Mouse (Mus musculus) adrenal gland, adult (tissue): ENCODE data around the gene Taco1.

ENCODE experiments used
- DNase-seq, 2 experiments: peaks; one replicate each; pipeline ENCODE4 v3.0.0; 2022 to 2023; ENCODE audit warnings: low spot score in 1 of 2; ENCODE audit not compliant: inconsistent age in 2 of 2

The Taco1 gene

GRCm38 (mm10) chr11:106065923-106066571 is at the start of gene Taco1:
Gene Taco1 (plus strand): TSS chr11:106066061.
- peak; percentile 94 to 98 for DNase-seq

- no peak for DNase-seq
Measured at GRCm38 (mm10) chr11:106016440-106016839, 49.4 kb upstream of the Taco1 start.

DNA sequence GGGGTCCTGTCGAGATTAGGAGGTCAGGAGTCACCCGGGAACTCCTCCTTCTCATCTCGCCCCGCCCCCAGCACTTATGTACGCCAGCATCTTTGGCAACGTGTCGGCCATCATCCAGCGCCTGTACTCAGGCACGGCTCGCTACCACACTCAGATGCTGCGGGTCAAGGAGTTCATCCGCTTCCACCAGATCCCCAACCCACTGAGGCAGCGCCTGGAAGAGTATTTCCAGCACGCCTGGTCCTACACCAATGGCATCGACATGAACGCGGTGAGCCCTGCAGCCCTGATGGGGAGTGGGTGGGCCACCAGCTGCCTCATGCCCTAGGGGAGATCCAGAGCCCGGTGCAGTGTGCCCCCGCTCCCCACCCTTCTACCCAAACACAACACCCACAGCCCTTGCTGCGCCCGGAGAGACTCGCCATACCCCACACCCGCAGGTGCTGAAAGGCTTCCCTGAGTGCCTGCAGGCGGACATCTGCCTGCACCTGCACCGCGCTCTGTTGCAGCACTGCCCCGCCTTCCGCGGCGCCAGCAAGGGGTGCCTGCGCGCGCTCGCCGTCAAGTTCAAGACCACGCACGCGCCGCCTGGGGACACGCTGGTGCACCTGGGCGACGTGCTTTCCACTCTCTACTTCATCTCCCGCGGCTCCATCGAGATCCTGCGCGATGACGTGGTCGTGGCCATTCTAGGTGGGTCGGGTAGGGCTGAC is 45.7 kb upstream of the Taco1 start:
- DNase-seq, result no peak

GRCm38 (mm10) chr11:106025774-106026173 is 40.1 kb upstream of the Taco1 start:
- no peak for DNase-seq

DNA sequence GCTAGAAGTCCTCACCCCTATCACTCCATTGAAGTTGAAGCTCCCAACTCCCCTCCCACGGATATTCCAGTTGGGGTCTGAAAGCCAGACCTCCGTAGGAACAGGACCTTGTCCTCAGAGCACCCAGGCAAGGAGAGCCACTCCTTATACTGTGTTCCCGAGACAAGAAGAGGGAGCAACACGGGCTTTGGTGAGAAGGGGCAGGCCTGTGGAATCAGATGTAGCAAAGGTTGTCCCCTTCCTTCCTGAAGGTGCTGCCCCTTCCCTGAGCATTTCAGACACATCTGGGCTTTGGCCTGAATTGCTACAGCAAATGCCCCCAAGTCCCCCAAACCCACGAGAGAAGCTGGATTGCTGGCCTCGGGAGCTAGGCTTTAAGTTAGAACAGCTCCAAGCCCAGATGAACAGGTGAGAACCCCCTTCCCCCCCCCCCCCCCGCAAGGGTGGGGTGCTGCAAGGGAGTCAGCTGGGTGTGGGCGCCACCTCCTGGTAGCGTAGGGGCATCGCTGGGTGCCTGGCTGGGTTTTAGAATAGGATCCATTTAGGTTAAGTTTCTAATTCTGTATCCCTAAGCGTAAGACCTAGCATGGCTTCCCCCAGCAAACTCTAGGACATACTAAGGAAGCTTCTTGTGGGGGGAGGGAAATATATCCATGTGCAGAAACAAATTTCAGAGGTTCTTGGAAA is 39.3 kb upstream of the Taco1 start:
- DNase-seq, result peak; percentile 53 to 86

GRCm38 (mm10) chr11:106027607-106028006 is 38.3 kb upstream of the Taco1 start:
- no peak for DNase-seq

- peak in 1 of 2 experiments; percentile 58 for DNase-seq
Measured at GRCm38 (mm10) chr11:106032074-106032473, 33.8 kb upstream of the Taco1 start.

DNA sequence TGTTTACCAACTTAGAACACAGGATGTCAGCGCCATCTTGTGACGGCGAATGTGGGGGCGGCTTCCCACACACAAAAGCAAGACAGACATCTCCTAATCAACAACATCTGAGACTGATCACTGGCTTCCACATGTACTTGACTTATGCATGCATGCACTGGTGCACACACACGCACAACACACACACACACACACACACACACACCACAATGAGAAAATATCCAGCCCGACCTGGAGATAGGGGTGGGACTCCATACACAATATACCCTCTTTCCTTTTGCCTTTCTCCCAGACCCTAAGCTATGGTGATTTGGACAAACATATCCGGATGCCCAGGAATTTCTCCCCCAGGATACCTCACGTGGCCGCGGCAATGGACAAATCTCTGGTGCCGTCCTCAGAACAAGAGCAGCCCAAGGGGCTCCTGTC is 32.4 kb upstream of the Taco1 start:
- peak; percentile 36 to 66 for DNase-seq

GRCm38 (mm10) chr11:106034986-106035385 is 30.9 kb upstream of the Taco1 start:
- DNase-seq, result no peak

DNA sequence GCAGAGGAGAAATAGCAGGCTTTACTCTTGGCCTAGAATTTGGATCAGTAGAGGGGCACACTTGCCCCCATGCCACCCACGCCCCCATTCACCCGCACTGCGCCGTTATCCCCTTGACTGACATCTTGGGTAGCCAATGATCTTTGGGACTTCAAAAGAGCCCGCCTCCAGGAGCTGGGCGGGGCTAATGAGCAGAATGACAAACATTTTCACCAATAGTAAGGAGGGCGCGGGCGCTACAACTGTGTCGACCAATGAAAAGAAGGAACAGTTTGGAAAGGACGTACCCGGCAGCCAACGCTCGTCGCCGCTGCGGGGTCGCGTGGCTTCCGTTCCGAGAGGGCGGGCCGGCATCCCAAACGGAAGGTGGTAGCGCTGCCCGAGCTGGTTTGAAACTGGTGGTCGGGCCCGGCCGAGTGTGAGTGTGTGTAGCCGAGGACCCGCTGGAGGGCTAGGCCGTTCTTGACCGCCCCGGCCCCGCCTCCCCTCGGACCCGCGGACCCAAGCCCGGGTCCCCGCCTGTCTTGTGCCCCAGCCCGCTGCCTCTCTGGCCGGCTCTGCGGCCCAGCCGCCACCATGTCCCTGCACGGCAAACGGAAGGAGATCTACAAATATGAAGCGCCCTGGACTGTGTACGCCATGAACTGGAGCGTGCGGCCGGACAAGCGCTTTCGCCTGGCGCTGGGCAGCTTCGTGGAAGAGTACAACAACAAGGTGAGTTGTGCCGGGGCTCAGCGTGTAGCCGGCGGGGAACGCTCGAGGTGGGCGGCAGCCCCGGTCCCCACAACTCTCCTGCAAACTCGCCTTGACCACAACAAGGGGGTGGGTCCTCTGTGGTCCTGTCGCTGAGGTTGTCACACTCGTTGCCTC is 29.1 kb upstream of the Taco1 start, which contains the start of gene Dcaf7:
Dcaf7 (plus strand) TSS at position 325 of the 870 bp plus-strand sequence.
- DNase-seq, result peak; percentile 97 to 100

DNA sequence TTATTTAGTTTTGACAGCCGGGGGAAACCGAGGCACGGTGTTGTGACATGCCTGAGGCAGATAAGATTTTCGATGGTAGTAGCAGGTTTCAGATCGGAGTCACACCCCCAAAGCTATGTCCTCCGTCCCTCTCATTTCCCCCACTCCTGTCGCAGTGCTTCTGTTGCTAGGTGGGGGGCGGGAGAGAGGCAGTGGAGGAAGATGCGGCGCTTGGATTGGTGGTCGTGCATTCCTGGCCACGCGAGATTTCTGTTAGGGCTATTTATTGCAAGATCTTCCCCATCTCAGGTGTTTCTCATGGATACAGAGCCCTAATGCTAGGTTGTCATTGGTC is 28.5 kb upstream of the Taco1 start:
- no peak for DNase-seq

- DNase-seq, result no peak
Measured at GRCm38 (mm10) chr11:106044349-106044748, 21.5 kb upstream of the Taco1 start.

DNA sequence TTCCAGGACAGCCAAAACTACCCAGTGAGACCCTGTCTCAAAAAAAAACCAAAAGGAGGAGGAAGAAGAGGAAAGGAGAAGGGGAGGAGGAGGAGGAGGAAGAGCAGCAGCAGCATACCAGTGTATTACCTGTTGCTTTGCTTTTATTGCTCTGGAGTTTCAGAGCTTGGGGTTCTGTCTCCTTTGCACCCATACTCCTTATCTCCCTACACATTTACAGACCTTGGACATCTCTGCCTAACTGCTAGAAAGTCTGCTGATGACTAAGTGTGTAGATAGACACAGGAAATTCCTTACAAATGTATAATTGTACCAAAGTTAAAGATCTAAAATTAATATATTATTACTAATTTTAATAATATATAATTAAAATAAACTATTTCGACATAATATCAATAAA is 20.6 kb upstream of the Taco1 start:
- DNase-seq, result no peak

DNA sequence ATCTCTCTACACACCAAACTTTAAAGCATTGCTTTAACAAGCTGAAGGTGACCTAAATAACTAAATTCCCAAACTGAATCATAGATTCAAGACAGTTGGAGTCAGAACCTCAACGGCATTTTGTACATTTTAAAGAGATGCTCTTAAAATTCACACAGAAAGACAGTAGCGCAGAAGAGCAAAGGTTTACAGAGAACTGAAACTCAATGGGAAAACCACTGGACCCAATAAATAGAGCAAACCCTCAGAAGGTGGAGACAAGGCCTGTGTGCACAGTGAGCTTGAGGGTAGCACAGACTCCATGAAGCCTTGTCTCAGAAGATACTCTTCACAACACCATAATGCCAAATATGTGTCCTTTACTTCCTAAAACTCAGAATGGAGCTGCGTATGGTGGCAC is 20.1 kb upstream of the Taco1 start:
- no peak for DNase-seq

GRCm38 (mm10) chr11:106046584-106046983 is 19.3 kb upstream of the Taco1 start:
- DNase-seq, result no peak

DNA sequence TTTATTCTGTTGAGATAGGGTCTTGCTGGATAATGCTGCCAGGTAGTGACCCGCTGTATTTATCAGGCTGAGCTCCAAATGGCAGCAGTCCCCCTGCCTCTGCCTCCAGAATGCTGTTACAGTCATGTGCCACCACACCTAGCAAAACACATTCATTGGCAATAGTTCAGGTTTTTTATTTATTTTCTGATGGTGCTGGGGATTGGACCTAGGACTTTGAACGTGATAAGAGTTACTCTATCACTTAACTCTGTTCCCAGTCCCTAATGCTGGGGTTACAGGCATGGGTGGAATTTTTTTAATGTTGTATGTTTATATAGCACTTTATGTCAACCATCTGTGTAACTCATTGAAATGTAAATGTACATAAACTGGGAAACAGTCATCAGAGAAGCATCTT is 11.9 kb upstream of the Taco1 start:
- DNase-seq, result no peak

DNA sequence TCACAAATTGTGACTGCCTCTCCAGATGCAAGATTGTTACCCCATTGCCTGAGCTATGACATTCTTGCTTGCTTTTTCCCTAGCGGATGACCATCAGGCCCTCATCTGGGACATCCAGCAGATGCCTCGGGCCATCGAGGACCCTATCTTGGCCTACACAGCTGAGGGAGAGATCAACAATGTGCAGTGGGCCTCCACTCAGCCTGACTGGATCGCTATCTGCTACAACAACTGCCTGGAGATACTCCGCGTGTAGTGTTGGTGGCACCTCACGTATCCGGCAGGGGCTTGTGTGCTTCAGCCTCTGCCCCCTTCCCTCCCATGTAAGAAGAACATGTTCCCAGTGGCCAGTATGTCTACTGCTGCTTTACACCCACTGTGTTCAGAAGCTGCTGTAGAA is 11.3 kb upstream of the Taco1 start:
- no peak for DNase-seq

- DNase-seq, result peak; percentile 43 to 63
Measured at GRCm38 (mm10) chr11:106055341-106055740, 10.5 kb upstream of the Taco1 start.

- DNase-seq, result no peak
Measured at GRCm38 (mm10) chr11:106056819-106057491, 8.9 kb upstream of the Taco1 start.

DNA sequence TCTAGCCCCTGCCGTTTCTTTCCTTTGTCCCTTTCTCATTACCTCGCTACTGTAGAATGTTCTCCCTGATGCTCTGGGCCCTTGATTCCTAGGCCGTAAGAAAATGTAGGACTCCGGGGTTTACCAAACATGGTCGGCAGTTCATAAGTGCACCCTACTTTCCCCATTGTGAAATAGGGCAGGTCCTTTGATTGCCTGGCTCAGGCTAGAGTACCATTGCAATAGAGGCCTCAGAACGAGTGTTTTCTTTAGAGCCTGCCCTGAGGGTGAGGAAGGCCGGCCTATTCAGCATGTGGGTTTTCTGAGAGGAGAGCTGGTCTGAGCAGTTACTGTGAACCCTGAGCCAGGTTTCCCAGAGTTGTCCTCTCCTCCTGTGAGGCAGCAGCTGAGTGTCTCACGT is 7.8 kb upstream of the Taco1 start:
- no peak for DNase-seq

GRCm38 (mm10) chr11:106060549-106060948 is 5.3 kb upstream of the Taco1 start:
- DNase-seq, result no peak
